ENCODE assay signal across 20 mouse cellular contexts in the genomic region with DNA sequence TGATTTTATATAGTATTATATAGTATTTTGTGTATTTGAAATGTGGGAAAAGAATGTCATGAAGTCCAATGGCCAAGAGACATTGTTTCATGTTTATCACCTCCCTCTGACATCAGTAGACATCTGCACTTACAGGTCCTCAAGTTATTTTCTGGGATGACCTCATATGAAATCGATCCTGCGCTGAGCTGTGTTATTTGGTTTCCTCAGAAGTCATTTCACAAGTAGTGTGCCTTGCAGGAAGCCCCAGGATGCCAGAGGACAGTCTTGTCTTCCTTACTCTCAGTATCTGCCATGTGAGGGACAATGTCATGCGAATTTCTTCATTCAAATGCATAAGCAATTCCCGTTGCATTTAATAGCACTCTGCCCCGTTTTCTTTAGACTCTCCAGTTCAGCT. TPM values are rescaled to one million over a fixed set of nuclear protein-coding genes. Genes with fewer than 3 reads are reported as not detected.
A peak's percentile ranks its signal among the peaks of the same experiment; 100 is the strongest.
DNase-seq lines count a peak whose midpoint lies in the region; ATAC-seq lines count a peak whose summit lies in the region.
"Had no signal": no experiment of that assay in that cellular context is flagged by ENCODE, and none has a peak within 500 bp of the region (broad histone marks: within the 10 kb centered on the region; RNA-seq: fewer than 3 reads in every experiment).

No protein-coding gene starts in this region.

- DNase-seq in gastrocnemius, adult 18-20 months (ENCODE audit: low spot score): peak; percentile 63
- DNase-seq in gastrocnemius, postnatal 4 days (ENCODE audit: low spot score in 2 of 2): no peak
- DNase-seq in gastrocnemius, adult 8-10 months (ENCODE audit: low spot score in 2 of 2): peak; percentile 18 to 28
- no peak for DNase-seq in gastrocnemius, postnatal 10 days
- DNase-seq in ES-CJ7 (ENCODE audit: low read depth, low spot score): peak; percentile 3
- DNase-seq in skeletal muscle tissue, adult 2 months (ENCODE audit: low read depth, low spot score): peak; percentile 78
- DNase-seq: adrenal gland, adult 2 months; adrenal gland, postnatal 10 days; adrenal gland, postnatal 25 days; cerebellum, adult 11 months; cerebellum, adult 18-20 months; cerebellum, adult 8-10 months; cerebellum, adult 9-11 months; cerebellum, postnatal 14 days; cerebellum, postnatal 36 days; embryo, embryonic 11 days had no signal

- ATAC-seq in megakaryocyte, adult 5-6 weeks (ENCODE audit: poor library complexity, severe bottlenecking): no peak
- ATAC-seq: forebrain, embryonic 14.5 days; forebrain, embryonic 16.5 days; Patski had no signal

RNA-seq across cellular contexts. Expression of a gene that starts 46.6 kb away (rescaled TPM):
- total RNA-seq in gastrocnemius, adult 18-20 months (2021): 1 to 10 TPM; 6.6 to 6.9 TPM
- 10 to 100 TPM; 49.7 to 56.3 TPM for total RNA-seq in gastrocnemius, postnatal 4 days (2021)
- total RNA-seq in gastrocnemius, adult 8-10 months (2022): 1 to 10 TPM; 2.8 to 7.1 (median 4.1) TPM
- total RNA-seq in gastrocnemius, postnatal 10 days (2021): 10 to 100 TPM; 34.4 to 36.6 TPM
- total RNA-seq in megakaryocyte, adult 5-6 weeks (2015): 5.9 and 8.7 TPM in 2 replicates
- 10.3 and 11.3 TPM in 2 replicates for total RNA-seq in megakaryocyte, adult 5-6 weeks (2017)

Comparison
In these comparisons a context has a peak if more than half of its experiments do, and no peak if none do; other contexts are left out.
1. DNase-seq: peak in gastrocnemius, adult 18-20 months (single experiment), gastrocnemius, adult 8-10 months (2 of 2), ES-CJ7 (single experiment) and skeletal muscle tissue, adult 2 months (single experiment); none in gastrocnemius, postnatal 4 days (0 of 2) and gastrocnemius, postnatal 10 days (single experiment).